Mouse (Mus musculus) layer of hippocampus, adult 18-20 months (tissue): Measurements from ENCODE around the gene Fbxw13. TPM values are rescaled to one million over a fixed set of nuclear protein-coding genes. Genes with fewer than 3 reads are reported as not detected.
"Not testable (repeated sequence)": the region's sequence is repeated elsewhere in the genome, so short reads cannot be mapped to it uniquely, and the experiment has no call there.

Experiments
- DNase-seq, 2 experiments: peaks; one replicate each; pipeline ENCODE4 v3.0.0; 2022; ENCODE audit warnings: low spot score in 2 of 2
- long read RNA-seq: library from polyadenylated mRNA; stranded (forward); transcript quantifications from one replicate; pipeline ENCODE4 v2.0.0, GENCODE M21; 2021
- total RNA-seq, 2 experiments: library from RNA; stranded (reverse); gene quantifications; 2 replicates each; pipeline ENCODE4 v1.2.3; 2021

The Fbxw13 gene
- total RNA-seq: not detected
- long read RNA-seq: 0 reads

DNA sequence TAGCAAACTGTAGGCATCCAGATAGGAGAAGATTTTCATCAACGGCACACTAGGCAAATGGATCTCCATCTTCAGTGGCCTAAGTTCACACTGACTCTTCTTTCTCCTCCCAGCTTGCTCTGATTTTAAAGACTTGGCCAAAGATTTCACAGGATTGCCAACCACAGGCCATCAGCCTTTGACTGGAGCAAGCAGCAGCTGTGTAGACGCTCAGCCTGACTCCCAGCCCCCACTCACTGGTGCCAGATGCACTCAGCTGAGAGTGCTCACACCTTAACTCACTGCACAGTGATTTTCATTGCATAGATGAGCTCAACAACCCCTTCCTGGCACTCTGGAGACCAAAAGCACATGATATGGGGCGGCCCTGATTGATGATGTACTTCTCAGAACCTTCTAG is at the start of gene Fbxw13:
Fbxw13 (minus strand) TSS at position 101 of the 400 bp plus-strand sequence.
- not testable (repeated sequence) for DNase-seq

DNA sequence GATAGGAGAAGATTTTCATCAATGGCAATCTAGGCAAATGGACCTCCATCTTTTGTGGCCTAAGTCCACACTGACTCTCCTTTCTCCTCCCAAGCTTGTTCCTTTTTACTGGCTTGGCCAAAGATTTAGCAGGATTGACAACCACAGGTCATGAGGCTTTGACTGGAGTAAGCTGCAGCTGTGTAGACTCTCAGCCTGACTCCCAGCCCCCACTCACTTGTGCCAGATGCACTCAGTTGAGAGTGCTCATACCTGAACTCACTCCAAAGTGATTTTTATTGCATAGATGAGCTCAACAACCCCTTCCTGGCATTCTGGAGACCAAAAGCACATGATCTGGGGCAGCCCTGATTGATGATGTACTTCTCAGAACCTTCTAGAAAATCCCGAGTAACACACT is 38.9 kb upstream of the Fbxw13 start, which contains the start of gene Fbxw20:
Fbxw20 (minus strand) TSS at position 101 of the 400 bp plus-strand sequence.
- no peak for DNase-seq

DNA sequence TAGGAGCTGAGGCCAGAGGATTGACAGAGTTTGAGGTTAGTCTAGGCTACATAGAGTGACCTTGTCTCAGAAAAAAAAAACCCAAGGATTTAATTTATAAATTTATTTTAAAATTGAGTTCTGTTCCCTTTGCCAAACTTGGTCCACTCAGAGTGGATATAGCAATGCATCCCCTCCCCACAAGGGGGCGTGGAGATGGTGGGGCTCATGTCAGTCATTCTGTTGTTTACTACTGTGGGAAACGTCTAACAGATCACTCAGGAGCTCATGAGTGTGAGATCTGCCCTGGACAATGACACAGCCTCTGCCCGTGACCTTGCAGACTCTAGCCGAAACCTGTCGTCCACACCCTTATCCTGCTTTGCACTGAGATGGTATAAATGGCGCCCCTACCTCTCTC is 22.7 kb upstream of the Fbxw13 start:
- no peak for DNase-seq

DNA sequence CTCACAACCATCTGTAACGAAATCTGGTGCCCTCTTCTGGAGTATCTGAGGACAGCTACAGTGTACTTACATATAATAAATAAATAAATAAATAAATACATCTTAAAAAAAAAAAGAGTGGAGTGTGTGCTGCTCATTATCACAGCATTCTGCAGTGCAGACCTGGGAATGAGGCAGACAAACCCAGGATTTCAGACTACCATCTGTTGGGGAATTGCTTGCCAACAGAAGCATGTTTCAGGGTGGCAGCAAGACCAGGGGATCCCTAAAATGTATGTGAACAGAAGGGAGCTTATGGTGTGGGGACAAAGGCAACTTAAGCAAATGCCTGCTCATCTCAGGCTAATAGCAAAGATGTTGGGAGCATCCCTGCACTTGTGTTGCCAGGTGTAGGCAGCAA is 5.6 kb upstream of the Fbxw13 start:
- DNase-seq: peak in 1 of 2 experiments; percentile 5

DNA sequence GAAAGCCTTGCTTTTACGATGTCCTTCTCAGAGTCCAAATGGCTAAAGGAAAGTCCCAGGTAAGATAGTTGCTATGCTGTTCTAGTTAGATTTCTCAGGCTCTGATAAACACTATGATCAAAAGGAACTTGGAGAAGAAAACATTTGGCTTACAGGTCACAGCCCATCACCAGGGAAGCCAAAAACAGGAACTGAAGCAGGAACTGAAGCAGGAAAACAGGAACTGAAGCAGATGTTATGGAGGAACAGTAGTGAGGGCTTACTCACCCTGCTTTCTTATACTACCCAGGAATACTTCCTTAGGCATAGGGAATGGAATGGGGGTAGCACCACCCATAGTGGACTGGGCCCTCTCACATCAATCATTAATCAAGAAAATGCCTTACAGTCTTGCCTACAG is 4.6 kb upstream of the Fbxw13 start:
- no peak for DNase-seq

DNA sequence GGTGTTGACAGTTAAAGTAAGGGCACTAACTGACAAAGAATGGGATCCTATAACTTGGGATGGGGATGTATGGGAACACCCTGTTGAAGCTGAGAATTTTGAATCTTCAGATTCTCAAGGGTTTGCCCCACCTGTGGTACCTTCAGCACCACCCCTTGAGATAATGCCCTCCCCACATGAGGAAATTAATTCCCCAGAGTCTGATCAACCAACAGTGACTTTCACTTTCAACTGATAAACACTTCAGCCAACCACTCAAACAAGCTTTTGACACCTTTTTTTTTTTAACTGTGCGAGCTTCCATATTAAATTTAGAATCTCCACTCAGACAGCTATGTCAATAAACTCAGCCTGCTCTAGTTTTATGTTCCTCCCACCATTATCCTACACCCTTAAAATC is 3.6 kb upstream of the Fbxw13 start:
- no peak for DNase-seq

DNA sequence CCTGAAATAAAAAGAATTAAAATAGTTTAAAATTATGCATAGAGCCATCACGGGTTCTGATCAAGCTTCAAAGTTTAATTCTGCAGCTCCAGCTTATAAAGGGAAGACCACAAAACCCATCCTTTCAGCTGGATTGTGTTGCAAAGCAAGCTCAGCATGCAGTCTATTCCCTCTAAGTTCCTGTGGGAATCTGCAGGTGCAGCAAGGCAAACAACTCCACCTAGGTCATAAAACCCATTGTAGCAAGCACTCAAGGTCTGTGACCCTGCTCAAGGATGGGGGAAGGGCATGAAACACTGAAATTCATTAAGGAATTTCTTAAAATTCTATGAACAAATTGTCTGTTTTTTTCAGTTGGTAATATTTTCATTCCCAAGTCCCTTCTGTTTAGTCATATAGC is 18.6 kb downstream of the Fbxw13 start:
- no peak for DNase-seq

DNA sequence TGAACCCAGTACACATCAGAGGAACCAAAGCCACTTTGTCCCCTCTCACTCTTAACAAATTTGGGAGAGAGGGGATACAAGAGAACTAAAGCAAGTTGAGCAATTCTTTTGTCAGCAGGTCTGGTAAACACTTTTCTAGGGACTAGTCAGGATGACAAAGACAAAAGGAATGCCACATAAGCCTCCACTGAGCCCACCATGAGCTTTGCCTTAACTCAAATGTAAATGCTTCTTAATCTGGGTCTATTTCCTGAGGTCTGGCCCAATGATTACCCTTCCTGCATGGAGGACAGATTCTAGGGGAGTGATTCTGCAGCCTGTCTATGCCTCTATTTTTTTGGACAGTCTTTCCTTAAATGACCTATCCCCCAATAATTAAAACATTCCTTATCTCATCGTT is 19.5 kb downstream of the Fbxw13 start:
- no peak for DNase-seq

DNA sequence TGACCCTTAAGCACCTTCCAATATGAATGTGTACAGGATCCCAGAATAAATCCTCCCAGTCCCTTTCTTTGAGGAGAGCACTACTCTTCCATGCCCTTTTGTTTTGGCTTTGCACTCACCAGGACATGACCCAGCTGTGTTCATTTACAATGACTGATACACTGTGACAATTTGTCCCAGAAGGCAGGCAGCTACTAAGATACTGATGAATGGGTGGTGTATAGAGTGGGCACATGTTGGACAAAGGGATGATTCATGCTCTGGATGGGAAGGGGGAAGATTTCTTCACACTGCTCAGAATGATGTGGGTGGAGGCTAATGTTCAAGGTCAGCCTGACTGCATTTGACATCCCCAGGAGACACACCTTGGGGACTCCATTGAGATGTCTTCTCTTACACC is 28.5 kb downstream of the Fbxw13 start:
- no peak for DNase-seq

DNA sequence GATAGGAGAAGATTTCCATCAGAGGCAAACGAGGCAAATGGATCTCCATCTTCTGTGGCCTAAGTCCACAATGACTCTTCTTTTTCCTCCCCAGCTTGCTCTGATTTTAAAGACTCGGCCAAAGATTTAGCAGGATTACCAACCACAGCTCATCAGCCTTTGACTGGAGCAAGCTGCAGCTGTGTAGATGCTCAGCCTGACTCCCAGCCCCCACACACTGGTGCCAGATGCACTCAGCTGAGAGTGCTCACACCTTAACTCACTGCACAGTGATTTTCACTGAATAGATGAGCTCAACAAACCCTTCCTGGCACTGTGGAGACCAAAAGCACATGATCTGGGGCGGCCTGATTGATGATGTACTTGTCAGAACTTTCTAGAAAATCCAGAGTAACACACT is 33.8 kb downstream of the Fbxw13 start, which contains the start of gene Fbxw21:
Fbxw21 (minus strand) TSS at position 101 of the 400 bp plus-strand sequence.
- DNase-seq: no peak

DNA sequence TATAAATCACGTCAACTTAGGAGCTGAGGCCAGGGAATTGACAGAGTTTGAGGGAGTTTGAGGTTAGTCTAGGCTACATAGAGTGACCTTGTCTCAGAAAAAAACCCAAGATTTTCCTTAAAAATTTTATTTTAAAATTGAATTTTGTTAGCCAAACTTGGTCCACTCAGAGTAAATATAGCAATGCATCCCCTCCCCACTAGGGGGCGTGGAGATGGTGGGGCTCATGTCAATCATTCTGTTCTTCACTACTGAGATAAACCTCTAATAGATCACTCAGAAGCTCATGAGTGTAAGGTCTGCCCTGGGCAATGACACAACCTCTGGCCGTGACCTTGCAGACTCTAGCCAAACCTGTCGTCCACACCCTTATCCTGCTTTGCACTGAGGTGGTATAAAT is 55.4 kb downstream of the Fbxw13 start:
- DNase-seq: not testable (repeated sequence)

DNA sequence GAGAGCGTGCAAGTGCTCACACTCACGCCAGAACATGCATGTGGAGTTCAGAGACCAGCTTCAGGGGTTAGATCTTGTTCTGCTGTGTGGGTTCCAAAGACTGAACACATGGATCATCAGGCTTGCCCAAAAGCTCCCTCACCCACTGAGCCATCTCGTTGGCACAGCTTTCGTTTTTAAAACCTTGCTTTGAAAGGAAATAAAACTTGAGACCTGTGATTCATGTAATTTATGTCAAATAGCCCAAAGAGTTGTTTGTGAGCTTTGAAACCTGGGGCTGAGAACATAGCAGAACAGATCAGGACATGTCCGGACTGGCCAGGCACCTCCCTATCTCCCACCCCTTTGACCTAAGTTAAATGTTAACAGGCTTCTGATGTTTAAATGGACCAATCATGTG is 65.7 kb downstream of the Fbxw13 start:
- DNase-seq: no peak

Other genes with a start within 250 kb of the Fbxw13 start
- gene Col7a1, start 242.4 kb downstream of the Fbxw13 start, total RNA-seq: 1 to 10 TPM; 1.9 to 2.3 TPM
- under 1 TPM; 0.47 to 0.76 TPM for gene Ucn2, start 210.0 kb downstream of the Fbxw13 start, total RNA-seq
- gene Pfkfb4, start 204.2 kb downstream of the Fbxw13 start, total RNA-seq: 10 to 100 TPM; 12.1 to 17.5 TPM
- gene Shisa5, start 157.4 kb downstream of the Fbxw13 start, total RNA-seq: 10 to 100 TPM; 46.0 to 56.0 TPM
- 10 to 100 TPM; 14.6 to 16.6 TPM for gene Trex1, start 136.2 kb downstream of the Fbxw13 start, total RNA-seq
- gene Atrip, start 121.9 kb downstream of the Fbxw13 start, total RNA-seq: 10 to 100 TPM; 23.7 to 28.0 TPM
- 1 to 10 TPM; 8.7 to 9.3 TPM for gene Ccdc51, start 113.5 kb downstream of the Fbxw13 start, total RNA-seq
- gene Tma7, start 113.4 kb downstream of the Fbxw13 start, total RNA-seq: 100 to 1,000 TPM; 286 to 308 TPM
- gene Plxnb1, start 100.6 kb downstream of the Fbxw13 start, total RNA-seq: 10 to 100 TPM; 70.4 to 76.5 TPM
- not detected for gene Fbxw21, start 33.9 kb downstream of the Fbxw13 start, total RNA-seq
- gene Fbxw20, start 38.8 kb upstream of the Fbxw13 start, total RNA-seq: not detected
- not detected for gene Fbxw14, start 91.7 kb upstream of the Fbxw13 start, total RNA-seq
- not detected for gene Fbxw28, start 143.7 kb upstream of the Fbxw13 start, total RNA-seq
- not detected for gene Fbxw22, start 208.3 kb upstream of the Fbxw13 start, total RNA-seq